Mouse (Mus musculus): ENCODE measurements around the gene Barhl2.

The Barhl2 gene

DNA sequence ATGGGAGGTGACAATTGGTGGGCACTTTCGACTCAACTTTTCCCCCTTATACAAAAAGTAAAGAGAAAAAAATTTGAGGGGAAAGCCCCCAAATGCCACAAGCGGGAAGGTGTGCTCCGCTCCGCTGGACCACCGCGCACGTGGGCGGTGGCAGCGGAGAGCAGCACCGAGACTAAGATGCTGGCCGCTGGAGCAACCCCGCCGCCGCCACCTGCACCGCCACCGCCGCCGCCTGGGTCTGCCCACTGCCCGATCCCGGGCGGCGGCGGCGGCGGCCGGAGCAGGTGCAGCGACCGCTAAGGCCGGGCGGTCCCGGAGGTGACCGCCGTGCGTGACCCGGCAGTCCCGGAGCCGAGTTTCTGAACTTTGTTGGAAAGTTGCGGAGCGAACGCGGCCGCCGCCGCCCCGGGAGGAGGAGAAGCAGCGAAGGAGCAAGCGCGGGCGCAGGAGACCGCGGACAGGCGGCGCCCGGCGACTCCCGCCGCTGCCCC, at the start of gene Barhl2:
Gene Barhl2 (minus strand): TSS at position 181 of the 491 bp plus-strand sequence.
- DNase-seq (ENCODE audit: low read depth, low spot score): no peak

DNA sequence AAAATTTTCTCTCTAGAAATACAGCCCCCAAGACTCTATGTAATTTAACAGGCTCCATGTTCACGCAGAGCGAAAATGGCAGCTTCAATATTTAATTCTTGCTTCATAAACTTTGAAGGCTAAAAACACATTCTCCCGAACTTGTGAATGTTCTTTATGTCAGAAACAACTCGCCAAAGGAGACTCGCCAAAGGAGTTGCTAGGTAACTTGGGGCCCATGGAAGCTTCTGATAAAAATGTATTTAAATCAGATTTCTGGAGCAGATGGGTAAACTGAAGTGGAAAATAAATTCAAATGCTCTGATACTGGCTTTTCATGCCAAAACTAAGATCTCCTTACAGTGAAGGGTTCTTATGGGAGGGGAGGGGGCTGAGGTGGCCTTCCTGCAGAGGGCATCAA, 48.1 kb upstream of the Barhl2 start:
- peak; percentile 15 for DNase-seq (ENCODE audit: low read depth, low spot score)

DNA sequence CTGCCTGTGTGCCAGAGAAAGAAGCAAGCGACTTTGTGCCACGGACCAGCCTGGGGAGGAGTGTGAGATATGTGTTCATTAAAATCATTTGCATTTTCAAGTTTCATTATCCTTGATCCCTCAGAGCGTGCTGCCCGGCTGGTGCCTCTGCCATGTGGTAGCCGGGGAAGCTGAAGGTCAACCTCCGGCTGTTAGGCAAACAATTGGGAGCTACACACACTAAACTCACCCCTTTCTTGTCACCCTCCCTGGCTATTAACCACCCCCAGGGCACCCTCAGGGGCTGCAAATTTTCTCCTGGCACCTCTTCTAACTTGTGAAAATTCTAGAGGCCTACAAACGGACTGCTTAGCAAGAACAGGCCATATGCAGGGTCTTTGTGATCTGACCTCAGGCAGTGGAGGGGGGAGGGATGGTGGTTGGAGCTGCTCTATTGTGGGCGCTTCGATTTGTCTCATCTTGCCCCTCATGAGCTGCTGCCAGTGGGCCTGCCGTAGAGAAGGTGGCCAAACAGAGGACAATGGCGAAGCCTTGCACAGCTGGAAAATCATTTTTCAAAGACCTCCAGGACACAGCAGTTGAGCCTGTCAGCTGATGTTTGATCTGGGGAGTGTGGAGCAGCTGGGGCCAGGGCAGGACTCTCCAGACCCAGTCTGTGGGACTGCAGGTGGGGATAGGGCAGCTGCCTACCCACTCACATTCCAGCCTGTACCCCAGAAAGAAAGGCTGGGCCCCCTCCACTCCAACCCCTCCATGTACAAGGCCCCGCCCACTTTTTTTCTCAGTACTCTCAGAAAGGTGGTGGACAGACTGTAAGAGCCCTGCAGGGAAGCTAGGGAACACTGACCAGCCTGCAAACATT, 44.9 kb upstream of the Barhl2 start:
- no peak for DNase-seq (ENCODE audit: low read depth, low spot score)

DNA sequence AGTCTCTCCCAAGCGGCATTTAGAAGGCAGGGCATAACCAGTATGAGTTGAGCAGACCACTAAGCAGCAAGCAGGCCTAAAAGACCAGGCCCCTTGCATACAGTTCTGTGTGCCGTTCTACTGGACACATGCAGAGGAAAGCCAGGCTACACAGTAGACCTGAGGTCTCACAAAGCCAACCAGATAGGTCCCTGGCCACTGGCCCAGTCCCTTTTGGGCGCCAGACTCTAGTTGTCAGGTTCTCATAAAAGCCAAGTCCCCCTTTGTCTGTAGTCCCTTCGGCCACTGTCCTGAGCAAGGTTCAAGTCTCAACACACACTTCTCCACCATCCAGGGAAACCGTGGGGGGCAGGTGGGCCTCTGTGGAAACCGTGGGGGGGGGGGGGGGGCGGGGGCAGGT, 44.3 kb upstream of the Barhl2 start:
- no peak for DNase-seq (ENCODE audit: low read depth, low spot score)

DNA sequence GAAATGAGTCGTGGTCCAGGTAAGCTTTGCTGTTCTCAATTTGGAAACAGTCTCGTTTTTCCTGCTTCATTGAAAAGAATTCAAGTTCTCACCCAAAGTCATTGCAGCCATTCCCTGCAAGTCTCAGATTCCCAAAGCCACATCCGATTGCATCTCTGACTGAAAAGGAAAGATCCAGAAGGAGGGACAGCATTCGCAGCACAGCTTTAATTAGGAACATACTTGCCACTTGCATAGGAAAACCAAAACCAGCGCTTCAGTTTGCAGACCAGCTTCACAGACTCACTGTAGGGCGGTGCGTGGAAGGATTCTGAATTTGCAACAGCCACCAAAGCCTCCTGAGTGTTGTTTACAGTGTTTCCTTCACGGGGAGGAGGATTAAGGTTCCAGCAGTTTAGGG, 33.8 kb upstream of the Barhl2 start:
- DNase-seq (ENCODE audit: low read depth, low spot score): no peak

DNA sequence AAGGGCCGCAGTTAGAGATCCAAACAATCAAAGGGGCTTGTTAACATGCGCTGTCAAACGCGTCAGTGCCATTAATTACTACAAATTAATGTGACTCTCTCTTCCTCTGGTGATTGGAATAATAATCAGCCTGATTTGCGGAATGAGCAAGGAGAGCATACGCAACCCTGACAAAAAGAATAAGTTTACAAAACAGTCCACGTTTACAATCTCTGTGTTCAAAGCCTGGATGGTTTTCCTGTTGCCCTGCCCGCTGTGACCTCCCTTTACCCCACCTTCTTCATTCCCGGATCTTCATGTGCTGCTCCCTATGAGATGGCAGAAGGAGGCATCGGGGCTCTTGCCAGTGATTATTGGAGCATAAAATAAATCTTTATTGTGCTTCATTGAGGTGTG, 14.1 kb upstream of the Barhl2 start:
- DNase-seq (ENCODE audit: low read depth, low spot score): no peak

DNA sequence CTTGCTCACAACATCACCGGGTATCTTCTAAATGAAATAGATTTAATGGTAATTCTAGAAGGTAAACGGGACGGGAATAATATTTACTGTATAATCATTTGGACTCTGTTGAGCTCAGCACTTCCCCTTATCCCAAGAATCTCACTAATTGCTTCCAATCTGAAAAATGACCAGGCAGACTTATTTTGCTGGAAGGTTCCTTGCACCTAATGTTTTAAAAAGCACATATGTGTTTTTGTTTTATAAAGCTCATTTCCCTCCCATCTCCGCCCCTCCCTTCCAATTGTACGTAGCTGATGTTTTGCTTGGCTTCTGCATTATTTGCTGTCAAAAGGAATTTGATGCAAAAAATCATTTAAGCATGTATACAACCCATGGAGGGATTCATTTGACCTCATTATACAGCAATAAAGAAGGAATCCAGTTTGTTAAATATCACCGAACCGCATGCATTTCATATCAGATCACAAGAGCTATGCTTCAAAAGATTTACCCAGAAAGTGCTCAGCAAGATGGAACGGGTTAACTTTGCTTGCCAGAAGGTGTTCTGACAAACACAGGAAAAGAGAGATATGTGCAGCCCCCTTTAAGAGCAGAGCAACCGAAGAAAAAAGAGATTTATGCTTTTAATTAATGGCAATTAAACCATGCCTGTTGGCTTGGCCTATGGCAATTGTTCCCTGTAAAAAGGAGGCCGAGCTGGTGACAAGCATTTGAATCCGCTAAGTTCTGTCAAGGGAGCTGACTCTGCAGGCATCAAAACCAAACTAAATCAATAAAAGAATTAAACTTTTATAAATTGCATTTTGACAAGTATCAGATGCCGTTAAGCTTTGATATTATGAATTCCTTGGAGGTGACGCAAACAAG, 13.5 kb upstream of the Barhl2 start:
- DNase-seq (ENCODE audit: low read depth, low spot score): no peak

DNA sequence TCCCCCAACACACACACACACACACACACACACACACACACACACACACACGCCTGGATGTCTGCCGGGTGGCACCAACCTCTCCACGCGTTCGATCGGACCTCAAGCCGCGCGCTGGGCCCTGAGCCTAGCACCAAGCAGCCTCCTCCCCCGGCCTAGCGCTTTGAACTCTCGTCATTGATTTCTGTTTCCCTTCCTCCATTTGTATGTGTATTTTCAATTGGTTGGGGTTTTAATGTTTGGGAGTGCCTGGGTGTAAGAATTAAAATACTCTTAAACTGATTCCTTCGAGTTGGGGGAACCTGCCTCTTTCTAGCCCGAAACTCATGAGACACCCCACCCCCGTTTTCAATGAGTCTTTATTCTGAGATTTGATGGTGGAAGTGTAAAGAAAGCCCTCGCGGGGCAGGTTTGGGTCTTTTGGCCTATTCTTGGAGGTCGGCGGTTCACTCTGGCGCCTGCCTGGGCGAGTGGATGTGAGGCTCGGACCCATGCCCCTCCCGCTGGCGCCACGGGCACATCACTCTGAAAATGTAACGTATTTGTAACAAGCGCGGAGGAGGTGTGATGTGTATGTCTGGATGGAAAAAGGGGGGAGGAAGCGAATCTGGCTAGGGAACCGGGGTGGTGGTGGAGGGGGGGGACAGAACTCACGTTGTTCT, 7.3 kb upstream of the Barhl2 start:
- no peak for DNase-seq (ENCODE audit: low read depth, low spot score)

DNA sequence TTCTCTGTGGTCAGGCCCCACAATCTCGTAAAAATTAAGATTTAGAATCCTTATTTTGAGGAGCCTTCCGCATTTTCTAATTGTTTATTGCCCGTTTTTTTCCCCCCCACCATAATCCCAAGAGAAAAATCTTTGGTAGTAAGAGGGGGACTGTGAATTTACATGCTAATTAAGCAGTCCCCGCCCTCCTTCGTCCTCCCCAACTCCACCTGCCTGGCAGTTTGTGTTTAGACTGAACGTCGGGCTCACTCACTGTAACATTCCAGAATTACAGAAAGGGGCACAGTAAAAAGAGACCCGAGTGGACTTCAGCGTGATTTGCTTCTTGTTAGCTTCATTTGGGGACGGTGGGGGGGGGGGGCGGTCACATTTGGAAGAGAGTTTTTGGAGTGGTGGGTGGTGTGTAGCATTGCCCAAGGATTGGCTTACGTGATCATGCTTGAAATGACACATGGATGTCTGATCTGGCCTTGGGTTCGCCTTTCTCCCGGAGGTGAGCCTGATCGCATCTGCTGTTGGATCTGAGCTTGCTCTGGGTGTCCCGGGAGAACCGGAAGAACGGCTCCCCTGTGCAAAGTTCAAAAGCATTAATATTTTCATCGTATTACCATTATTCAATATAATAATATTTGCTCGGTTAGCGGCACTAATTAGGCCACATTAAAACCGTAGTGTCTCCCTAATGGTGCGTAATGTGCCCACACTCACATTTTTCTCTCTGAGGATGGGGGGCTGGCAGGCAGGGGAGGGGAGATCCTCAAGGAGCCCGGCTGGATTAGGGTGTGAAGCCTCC, 6.6 kb upstream of the Barhl2 start:
- no peak for DNase-seq (ENCODE audit: low read depth, low spot score)

DNA sequence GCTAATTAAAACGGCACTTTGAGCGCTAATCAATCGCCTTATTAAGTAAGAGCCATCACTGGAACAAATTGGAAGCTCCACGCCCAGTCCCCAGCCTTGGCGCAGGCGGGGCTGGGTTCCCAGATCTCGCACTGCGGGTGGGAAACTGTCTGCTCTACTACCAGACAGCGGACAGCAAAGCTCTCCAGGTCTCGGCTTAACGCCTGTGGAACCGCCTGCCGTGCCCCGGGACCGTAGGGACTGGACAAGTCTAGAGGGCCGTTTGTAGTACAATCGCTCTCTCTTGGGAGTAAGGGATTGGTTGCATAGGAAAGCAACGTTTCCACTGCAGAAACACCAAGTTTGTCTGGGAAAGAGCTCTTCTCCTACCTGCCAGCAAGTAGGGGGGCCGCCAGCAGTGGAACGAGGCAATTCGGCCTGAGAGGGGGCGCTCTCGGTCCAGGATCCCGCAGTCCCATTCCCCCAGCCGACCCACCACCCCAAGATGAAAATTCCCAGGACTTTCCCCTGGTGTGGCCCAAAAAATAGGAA, 5.8 kb upstream of the Barhl2 start:
- no peak for DNase-seq (ENCODE audit: low read depth, low spot score)

DNA sequence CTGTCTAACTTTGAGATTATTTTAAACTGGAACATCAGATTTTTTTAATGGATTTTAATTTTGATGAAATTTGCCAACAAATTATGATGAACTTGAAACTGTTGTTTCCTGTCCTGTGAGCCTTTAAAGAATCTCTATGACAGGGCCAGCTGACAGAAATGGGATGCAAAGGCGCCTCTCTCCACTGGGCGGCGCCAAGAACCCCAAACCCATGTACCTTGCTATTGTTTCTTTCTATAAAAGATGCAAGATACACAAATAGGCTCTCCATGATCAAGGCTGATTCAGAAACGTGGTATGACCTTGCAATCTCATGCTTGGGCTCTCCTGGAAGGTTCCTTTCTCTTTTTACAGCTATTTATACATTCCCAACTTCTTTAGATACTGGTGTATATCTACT, 3.9 kb upstream of the Barhl2 start:
- DNase-seq (ENCODE audit: low read depth, low spot score): no peak

DNA sequence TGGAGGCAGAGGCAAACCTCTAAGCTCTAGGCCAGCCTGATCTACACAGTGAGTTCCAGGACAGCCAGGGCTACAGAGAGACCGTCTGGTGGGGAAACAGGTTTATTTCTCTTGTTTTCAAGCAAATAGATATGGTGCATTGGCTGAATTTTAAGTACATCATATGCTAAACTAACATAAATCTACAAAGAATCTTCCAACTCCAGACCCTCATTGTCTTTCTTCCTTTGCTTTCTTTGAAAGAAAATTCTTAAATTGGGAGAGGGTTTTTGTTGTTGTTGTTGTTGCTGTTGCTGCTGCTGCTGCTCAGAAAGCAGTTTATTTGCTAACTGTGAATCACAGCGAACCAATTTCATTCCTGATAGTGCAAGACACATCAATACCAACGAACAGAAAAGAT, 3.5 kb upstream of the Barhl2 start:
- no peak for DNase-seq (ENCODE audit: low read depth, low spot score)

DNA sequence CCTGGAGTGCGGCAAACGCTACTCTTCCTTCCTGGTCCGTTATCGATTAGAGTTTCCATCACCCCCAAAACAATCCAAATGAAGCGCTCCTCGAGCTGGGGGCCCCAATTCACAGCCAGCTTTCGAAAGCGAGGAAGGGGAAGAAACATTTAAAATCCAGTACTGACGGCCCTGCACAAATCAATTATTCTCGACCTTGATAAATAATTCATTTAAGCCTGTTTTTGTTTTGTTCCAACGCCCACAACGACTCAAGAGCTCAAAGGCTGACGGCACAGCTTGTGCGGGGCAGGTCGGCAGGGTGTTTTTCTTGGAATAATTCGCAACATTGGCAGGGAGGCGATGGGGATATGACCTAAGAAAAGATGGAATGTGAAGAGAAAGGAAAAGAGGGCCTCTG, 2.6 kb upstream of the Barhl2 start:
- no peak for DNase-seq (ENCODE audit: low read depth, low spot score)

DNA sequence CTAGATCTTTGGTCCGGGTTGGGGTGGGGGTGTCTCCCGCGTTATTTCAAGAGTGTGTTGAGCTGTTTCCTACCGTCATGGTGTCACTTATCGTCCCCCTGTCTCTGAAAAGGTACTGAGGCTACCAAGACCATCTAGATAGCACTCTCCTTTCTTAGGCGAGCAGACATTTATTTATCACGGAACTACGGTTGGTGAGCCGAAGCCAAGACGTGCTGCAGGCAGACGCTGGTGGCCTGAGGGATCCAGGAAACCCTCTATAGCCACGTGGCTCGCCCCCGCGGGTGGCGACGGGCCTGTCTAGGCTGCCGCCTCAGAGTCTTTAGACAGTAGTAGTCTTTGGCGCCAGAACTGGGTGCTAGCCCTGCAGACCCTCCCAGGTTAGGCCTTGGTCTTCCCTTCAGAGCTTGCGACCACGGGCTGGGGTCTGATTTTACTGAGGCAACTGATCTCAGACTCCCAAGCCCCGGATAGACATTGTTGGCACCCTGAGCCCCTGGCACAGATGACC, 2.1 kb upstream of the Barhl2 start:
- DNase-seq (ENCODE audit: low read depth, low spot score): no peak

DNA sequence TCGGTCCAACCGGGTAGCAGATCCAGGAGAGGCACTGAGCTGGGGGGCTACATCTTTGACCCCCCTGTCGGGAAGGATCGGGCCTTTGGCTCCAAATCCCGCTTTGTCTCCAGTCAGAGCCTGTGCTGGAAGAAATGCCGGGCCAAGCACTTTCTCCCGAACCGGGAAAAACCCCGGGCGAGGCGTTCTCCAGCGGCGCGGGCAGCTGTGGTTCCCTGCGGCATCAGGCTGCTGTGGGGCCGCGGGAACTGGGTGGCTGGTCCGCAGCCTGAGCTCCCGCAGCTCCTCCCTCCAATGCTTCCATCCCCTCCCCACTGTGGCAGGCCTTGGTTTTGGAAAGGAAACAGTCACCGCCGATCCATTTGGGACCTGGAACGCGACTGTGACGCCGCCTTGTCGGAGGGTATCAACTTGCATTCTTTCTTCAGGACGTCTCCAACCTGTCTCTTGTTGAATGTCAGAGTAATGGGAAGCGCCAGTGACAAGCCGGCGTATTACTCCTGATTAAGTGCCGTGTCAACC, 1.2 kb upstream of the Barhl2 start:
- DNase-seq (ENCODE audit: low read depth, low spot score): no peak

DNA sequence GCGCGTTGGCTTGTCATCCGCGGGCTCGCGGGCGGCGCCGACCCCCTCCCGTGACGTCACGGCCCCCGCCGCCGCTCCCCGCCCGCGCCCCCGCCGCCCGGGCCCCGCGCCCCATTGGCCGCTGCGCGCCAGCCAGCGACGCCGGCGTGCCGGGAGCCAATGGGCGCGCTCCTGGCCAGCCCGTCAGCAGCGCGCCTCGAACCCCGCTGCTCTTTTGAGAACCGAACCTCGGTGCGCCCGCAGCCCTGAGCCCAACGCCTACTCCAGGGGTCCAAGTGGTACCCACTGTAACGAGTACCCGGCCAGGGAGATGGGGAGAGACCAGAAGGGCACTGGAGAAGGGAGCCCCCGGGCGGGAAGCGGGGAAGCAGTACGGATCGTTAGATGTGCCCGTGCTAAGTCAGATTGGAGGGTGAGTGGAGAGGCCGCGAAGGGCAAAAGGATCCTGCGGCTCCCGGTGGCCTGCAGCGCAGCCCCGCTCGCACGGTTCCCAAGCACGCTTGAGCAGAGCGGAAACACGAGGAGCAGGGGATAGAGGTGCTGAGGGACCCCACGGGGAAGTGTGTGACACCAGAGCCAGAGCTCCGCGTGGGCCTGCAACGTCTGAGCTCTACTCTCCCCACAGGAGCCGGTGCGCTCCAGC, 632 bp upstream of the Barhl2 start:
- no peak for DNase-seq (ENCODE audit: low read depth, low spot score)

DNA sequence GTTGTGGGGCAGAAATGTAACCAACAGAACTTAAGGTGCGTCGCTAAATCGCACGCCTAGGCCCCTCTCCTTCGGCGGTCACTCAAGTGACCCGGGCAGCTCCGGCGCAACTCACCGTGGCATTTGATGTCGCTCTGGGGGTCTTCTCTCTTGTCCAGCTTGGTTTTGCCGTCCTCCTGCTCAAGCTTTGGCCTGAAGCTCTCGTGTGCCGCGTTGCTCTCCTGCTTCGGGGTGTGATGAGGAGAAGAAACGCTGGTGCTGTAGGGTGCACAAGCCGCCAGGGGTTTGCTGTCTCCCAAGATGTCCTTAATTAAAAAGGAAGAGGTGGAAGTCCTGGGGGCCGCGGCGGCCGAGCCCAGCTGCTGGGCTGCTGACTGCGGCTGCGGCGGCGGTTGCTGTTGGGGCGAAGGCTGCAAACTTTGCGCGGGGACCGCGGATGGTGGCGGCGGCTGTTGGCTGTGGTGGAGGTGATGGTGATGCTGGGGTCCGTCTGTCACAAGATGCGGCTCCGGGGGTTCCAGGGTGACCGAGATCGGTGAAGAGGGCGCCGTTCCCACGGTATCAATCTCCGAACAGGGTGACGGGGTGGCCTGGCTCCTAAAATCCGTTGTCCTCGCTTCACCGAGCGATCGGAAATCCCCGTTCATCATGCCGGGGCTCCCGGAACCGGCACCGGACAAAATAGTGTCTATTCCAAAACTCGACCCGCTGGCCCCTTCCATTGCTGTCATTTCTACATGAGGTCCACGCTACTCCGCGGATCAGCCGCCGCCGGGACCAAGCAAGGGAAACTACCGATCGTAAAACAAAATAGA, 648 bp downstream of the Barhl2 start:
- no peak for DNase-seq (ENCODE audit: low read depth, low spot score)

DNA sequence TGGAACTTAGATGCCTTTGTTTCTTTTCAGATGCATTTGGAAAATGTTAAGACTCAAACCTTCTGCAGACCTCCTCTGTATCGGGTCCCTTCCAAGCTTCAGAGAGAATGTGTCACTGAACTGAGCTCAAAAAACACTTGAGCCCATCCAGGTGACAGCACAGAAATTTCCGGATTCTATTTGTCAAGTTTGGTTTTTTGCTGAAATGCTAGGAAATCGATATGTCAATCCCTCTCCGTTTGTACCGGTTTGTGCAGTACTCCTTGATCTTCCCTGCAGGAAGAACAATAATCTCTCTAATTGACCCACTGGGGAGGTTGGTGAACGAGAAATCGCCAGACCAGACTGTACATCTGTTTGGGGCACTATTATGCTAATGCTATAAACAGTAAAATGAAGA, 2.0 kb downstream of the Barhl2 start:
- no peak for DNase-seq (ENCODE audit: low read depth, low spot score)
